Mouse (Mus musculus) lung, embryonic 14.5 days (tissue): ENCODE data around the gene Igfbp6. TPM values are rescaled to one million over a fixed set of nuclear protein-coding genes. Genes with fewer than 3 reads are reported as not detected.
A peak's percentile ranks its signal among the peaks of the same experiment; 100 is the strongest.

Experiments used
- ATAC-seq: fragments of 200-750 bp; cut with Nextera tagmentation; 2 replicates; pipeline ENCODE4 v1.8.0; 2017; ENCODE audit warnings: mild to moderate bottlenecking, moderate TSS enrichment, moderate library complexity; ENCODE audit not compliant: insufficient read depth
- DNase-seq: peaks from one replicate; pipeline ENCODE4 v3.0.0-alpha.2; 2015
- H3K27ac ChIP-seq: fragments of 300-500 bp; sonication (generic); 2 replicates; pipeline ENCODE4 v1.5.1; 2014; ENCODE audit warnings: low read depth, mild to moderate bottlenecking, moderate library complexity
- H3K27me3 ChIP-seq: fragments of 300-500 bp; sonication (generic); 2 replicates; pipeline ENCODE4 v1.6.1; 2014; ENCODE audit warnings: low read length, control low read depth; ENCODE audit not compliant: insufficient read depth
- H3K36me3 ChIP-seq: fragments of 300-500 bp; sonication (generic); 2 replicates; pipeline ENCODE4 v1.6.1; 2014; ENCODE audit warnings: control low read depth; ENCODE audit not compliant: insufficient read depth
- H3K4me1 ChIP-seq: fragments of 300-500 bp; sonication (generic); 2 replicates; pipeline ENCODE4 v1.6.1; 2014; ENCODE audit warnings: antibody characterized with exemption, control low read depth; ENCODE audit not compliant: insufficient read depth
- H3K4me2 ChIP-seq: fragments of 300-500 bp; sonication (generic); 2 replicates; pipeline ENCODE4 v1.6.1; 2014; ENCODE audit warnings: mild to moderate bottlenecking
- H3K4me3 ChIP-seq: fragments of 300-500 bp; sonication (generic); 2 replicates; pipeline ENCODE4 v1.5.1; 2014; ENCODE audit warnings: low read depth, low read length
- H3K9ac ChIP-seq: fragments of 300-500 bp; sonication (generic); 2 replicates; pipeline ENCODE4 v1.6.1; 2014
- H3K9me3 ChIP-seq: fragments of 300-500 bp; sonication (generic); 2 replicates; pipeline ENCODE4 v1.6.1; 2016; ENCODE audit warnings: low read depth, low read length, control low read depth
- CTCF ChIP-seq: IDR thresholded peaks from 2 replicates; pipeline ENCODE4 v1.5.1; 2016; ENCODE audit warnings: antibody characterized with exemption, low read depth
- WGBS: fragments of 180-500 bp; shearing (Covaris S2); extraction: QIAGEN DNeasy Blood & Tissue Kit; methylation state at CpG from one replicate; pipeline ENCODE4 v1.1.7; 2014; 5-methylcytosine and 5-hydroxymethylcytosine counted together
- polyA plus RNA-seq: library from polyadenylated mRNA; unstranded; fragments of >200 nt; fragmentation: Nextera tagmentation; extraction: Ambion mirVana; gene quantifications from 2 replicates; pipeline ENCODE4 v1.2.1, GENCODE M21; 2014

The Igfbp6 gene
- polyA plus RNA-seq = 6.8 and 7.2 TPM in 2 replicates

DNA sequence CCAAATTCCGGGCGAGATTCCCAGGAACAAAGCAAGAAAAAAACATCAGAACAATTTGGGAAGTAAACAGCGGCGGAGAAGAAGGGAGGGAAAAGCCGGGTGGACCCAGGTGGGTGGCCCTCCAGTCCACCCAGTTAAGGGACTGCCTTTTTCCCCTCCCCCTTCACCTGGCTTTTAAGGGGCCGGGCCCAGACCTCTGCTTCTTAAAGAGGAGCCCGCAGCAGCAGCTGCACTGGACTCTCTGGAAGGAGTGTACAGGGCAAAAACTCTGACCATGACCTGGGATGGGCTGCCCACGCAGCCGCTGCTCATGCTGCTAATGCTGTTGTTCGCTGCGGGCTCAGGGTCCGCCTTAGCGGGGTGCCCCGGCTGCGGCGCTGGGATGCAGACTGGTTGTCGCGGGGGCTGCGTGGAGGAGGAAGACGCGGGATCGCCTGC is at the start of gene Igfbp6:
TSS of gene Igfbp6 (plus strand) at position 89 of the 438 bp plus-strand sequence.
- peak; percentile 34 for DNase-seq

GRCm38 (mm10) chr15:102094988-102095387 is 49.2 kb upstream of the Igfbp6 start:
- 75% methylated on average over 16 of the region's 16 CpGs for WGBS
- DNase-seq = no peak
- H3K4me1 ChIP-seq = peaks cover 4% of the 10 kb centered on the region; the same call in 1 of the 2 replicates
- no peak for ATAC-seq
- no peak for TF ChIP-seq CTCF
- no peak overlapping the region for H3K9ac ChIP-seq
- H3K9me3 ChIP-seq = no peaks in the 10 kb centered on the region
- no peak overlapping the region for H3K4me2 ChIP-seq
- no peak overlapping the region for H3K27ac ChIP-seq
- H3K36me3 ChIP-seq = peaks cover 81% of the 10 kb centered on the region
- no peak overlapping the region for H3K4me3 ChIP-seq
- H3K27me3 ChIP-seq = no peaks in the 10 kb centered on the region

More for the DNA sequence above, at the start of gene Igfbp6:
- Histone ChIP-seq H3K27ac (no peak within 1 kb of the TSS), H3K4me1 (peaks cover 8% of the 10 kb centered on the region; the same call in 1 of the 2 replicates), H3K36me3 (no peaks in the 10 kb centered on the region), H3K4me2 (peak within 1 kb of the TSS; percentile 47), H3K27me3 (peaks cover 22% of the 10 kb centered on the region), H3K4me3 (peak within 1 kb of the TSS; percentile 13), H3K9me3 (no peaks in the 10 kb centered on the region), H3K9ac (peak within 1 kb of the TSS; percentile 20; the same call in 1 of the 2 replicates)
- TF ChIP-seq CTCF = no peak
- 7% methylated on average over 22 of the region's 22 CpGs for WGBS
- no peak for ATAC-seq

- H3K4me1 ChIP-seq = peaks cover 17% of the 10 kb centered on the region
- no peaks in the 10 kb centered on the region for H3K9me3 ChIP-seq
- no peak overlapping the region for H3K4me3 ChIP-seq
- H3K27ac ChIP-seq = 0 out of 2 replicates have a peak overlapping the region, but pooled peaks have one; percentile 47
- no peak for ATAC-seq
- 64% methylated on average over 8 of the region's 8 CpGs for WGBS
- H3K27me3 ChIP-seq = no peaks in the 10 kb centered on the region
- H3K4me2 ChIP-seq = no peak overlapping the region
- H3K9ac ChIP-seq = no peak overlapping the region
- TF ChIP-seq CTCF = no peak
- peaks cover 57% of the 10 kb centered on the region for H3K36me3 ChIP-seq
- DNase-seq = no peak
Measured at GRCm38 (mm10) chr15:102097147-102097915, 46.8 kb upstream of the Igfbp6 start.

- Histone ChIP-seq H3K27ac (0 out of 2 replicates have a peak overlapping the region, but pooled peaks have one; percentile 47), H3K36me3 (peaks cover 50% of the 10 kb centered on the region), H3K4me3 (no peak overlapping the region), H3K4me2 (peak overlapping the region; percentile 13; the same call in 1 of the 2 replicates), H3K9me3 (no peaks in the 10 kb centered on the region), H3K9ac (no peak overlapping the region), H3K27me3 (no peaks in the 10 kb centered on the region), H3K4me1 (peaks cover 24% of the 10 kb centered on the region)
- 26% methylated on average over 5 of the region's 5 CpGs for WGBS
- ATAC-seq = no peak
- DNase-seq = peak; percentile 64
- TF ChIP-seq CTCF = no peak
Measured at GRCm38 (mm10) chr15:102097991-102098555, 46.1 kb upstream of the Igfbp6 start.

GRCm38 (mm10) chr15:102099260-102099659 is 44.9 kb upstream of the Igfbp6 start:
- H3K4me3 ChIP-seq = peak overlapping the region; percentile 48
- TF ChIP-seq CTCF = no peak
- H3K27ac ChIP-seq = peak overlapping the region; percentile 98; the same call in 1 of the 2 replicates
- H3K36me3 ChIP-seq = peaks cover 38% of the 10 kb centered on the region
- H3K27me3 ChIP-seq = no peaks in the 10 kb centered on the region
- no peak for ATAC-seq
- peak overlapping the region; percentile 80 for H3K4me2 ChIP-seq
- 30% methylated on average over 5 of the region's 5 CpGs for WGBS
- H3K4me1 ChIP-seq = peaks cover 32% of the 10 kb centered on the region
- H3K9ac ChIP-seq = peak overlapping the region; percentile 58; the same call in 1 of the 2 replicates
- no peaks in the 10 kb centered on the region for H3K9me3 ChIP-seq
- DNase-seq = peak; percentile 39

- peak overlapping the region; percentile 48 for H3K4me3 ChIP-seq
- H3K4me2 ChIP-seq = peak overlapping the region; percentile 80
- peaks cover 34% of the 10 kb centered on the region for H3K4me1 ChIP-seq
- H3K27me3 ChIP-seq = no peaks in the 10 kb centered on the region
- no peak for ATAC-seq
- peak overlapping the region; percentile 58 for H3K9ac ChIP-seq
- no peaks in the 10 kb centered on the region for H3K9me3 ChIP-seq
- peak overlapping the region; percentile 98 for H3K27ac ChIP-seq
- 0 out of 2 replicates have a peak, but pooled peaks have one; percentile 3 for TF ChIP-seq CTCF
- H3K36me3 ChIP-seq = peaks cover 33% of the 10 kb centered on the region
- WGBS = 11% methylated on average over 8 of the region's 8 CpGs
- DNase-seq = no peak
Measured at GRCm38 (mm10) chr15:102099771-102100160, 44.4 kb upstream of the Igfbp6 start.
